Mouse (Mus musculus) heart, adult 9 months (tissue): ENCODE data around the gene Nat8f7.
A peak's percentile ranks its signal among the peaks of the same experiment; 100 is the strongest.
"Not testable (repeated sequence)": the region's sequence is repeated elsewhere in the genome, so short reads cannot be mapped to it uniquely, and the experiment has no call there.

Experiments used
- DNase-seq, 2 experiments: peaks; one replicate each; pipeline ENCODE4 v3.0.0; 2022; ENCODE audit warnings: low spot score in 2 of 2

Gene Nat8f7

DNA sequence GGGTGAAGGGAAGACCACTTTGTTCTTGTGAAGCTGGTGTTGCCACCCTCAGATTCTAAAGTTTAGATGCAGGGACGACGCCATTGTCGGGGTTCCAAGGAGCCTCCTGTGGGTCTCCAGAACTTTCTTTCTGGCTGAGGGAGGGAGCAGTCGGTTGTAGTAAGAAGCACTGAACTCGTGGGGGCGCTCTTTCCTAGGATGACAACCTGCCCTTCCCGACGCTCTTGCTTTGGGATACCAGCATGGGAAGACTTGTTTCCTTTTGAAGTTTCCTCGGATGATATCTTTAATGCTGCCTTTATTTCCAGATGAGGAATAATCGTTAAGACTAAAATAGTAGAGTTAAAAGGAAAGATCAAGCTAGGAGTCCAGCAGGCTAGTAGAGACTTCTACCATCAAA lies at the start of gene Nat8f7:
Gene Nat8f7, minus strand, starts transcription at position 101 of the 400 bp plus-strand sequence.
- DNase-seq: not testable (repeated sequence)

DNA sequence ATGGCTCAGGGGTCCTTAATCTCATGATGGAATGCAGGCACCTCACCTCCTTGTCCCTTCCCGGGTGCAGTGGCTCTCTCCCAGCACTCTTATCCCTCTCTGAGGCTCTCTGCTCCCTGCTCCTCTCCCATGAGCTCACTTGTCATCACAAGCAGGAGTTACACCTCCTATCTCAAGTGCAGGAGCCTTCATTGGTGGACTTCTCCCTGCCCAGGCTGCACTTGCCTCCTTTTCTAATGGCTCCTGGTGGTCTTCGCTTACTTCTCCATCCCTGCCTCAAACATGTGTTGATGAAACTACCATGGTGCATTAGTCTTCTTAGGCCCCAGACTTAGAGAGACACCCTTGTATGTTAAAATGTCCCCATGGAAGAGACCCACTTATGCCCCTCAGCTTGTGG lies 49.7 kb upstream of the Nat8f7 start:
- DNase-seq: not testable (repeated sequence)

DNA sequence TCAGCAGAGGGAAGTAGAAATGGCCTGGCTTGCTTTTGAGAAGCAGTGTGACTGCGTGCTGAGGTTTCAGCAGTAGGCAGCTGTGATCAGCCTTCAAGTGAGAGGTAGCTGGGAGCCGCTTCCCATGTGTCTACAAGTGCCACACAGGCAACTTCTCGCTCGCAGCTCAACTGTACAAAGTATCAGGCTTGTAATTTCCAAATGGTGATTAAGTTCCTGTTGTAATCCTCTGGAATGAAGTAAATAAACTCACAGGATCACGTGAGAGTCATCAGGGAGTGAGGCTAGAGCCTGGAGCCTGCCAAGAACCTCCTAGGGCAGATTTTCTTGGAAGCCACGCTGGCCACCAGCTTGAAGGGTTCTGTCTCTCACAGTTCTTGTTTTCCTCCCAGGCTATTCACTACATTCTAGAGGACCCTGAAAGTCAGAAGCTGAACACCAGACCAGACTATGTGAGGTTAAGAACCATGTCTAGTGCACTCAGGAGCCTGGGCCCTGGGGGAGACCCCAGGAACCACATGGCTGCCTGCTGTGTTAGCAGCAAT lies 42.8 kb upstream of the Nat8f7 start:
- peak; percentile 10 to 25 for DNase-seq

DNA sequence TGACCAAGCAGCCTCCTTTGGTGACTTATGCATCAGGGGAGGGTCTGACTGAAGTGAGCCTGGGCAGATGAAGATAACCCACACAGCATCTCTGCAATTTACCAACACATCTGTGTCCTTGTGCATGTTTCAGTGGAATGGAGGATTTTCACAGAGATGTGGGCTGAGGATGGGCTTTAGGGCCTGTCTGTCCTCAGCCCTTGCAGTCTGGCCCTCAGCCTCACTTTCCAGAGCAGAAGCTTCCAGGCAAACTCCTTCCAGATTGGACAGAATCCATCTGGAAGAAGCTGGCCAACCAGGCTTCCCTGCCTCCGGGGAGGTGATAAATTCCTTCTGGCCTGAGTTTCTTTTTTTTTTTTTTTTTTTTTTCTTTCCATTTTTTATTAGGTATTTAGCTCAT lies 3.4 kb downstream of the Nat8f7 start:
- DNase-seq: not testable (repeated sequence)

DNA sequence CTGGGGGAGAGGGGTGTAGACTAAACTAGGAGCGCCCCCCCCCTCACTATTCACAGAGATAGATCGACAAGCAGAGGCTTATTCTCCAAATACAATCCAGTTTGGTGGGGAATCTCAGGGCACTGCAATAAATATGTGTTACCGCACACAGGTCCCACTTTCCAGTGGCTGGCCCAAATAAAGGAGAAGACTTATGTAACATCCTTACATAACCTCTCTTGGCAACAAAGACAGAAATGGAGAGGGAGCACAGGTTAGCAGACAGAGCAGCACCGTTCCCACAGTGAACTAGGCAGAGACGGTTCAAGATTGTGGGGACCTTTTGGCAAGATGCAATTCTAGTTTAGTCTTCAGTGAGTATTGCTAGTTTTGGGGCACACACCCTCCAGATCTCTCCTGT lies 3.8 kb downstream of the Nat8f7 start:
- DNase-seq: peak; percentile 4

DNA sequence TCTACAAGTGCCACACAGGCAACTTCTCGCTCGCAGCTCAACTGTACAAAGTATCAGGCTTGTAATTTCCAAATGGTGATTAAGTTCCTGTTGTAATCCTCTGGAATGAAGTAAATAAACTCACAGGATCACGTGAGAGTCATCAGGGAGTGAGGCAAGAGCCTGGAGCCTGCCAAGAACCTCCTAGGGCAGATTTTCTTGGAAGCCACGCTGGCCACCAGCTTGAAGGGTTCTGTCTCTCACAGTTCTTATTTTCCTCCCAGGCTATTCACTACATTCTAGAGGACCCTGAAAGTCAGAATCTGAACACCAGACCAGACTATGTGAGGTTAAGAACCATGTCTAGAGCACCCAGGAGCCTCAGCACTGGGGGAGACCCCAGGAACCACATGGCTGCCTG lies 11.1 kb downstream of the Nat8f7 start:
- peak; percentile 51 to 70 for DNase-seq
